Mouse (Mus musculus): Measurements from ENCODE around the gene Gm20388. TPM values are rescaled to one million over a fixed set of nuclear protein-coding genes. Genes with fewer than 3 reads are reported as not detected.

Gm20388 gene
- total RNA-seq, 2 experiments from 2014 or later = 2.4 to 2.6 TPM

- intact Hi-C loops (cut with DNase I) = loop anchor here (1.0 kb wide), 2 partner anchors 127 to 134 kb away; no protein-coding TSS in a partner anchor
- DNase-seq (ENCODE audit: extremely low spot score in 1 of 2, low spot score in 2 of 2) = peak; percentile 73 to 84
- peak; percentile 92 for TF ChIP-seq CTCF (IDR thresholded peaks at IDR 0.05)
- H3K27ac ChIP-seq = no peak overlapping the region
- no peak overlapping the region for H3K4me3 ChIP-seq
Measured at GRCm38 (mm10) chr8:119944096-119944811, 33.6 kb downstream of the Gm20388 start.

- no peak for TF ChIP-seq CTCF (IDR thresholded peaks at IDR 0.05)
Measured at GRCm38 (mm10) chr8:119946326-119946865, 35.8 kb downstream of the Gm20388 start.

GRCm38 (mm10) chr8:119947653-119948052 is 37.0 kb downstream of the Gm20388 start:
- DNase-seq (ENCODE audit: extremely low spot score in 1 of 2, low spot score in 2 of 2) = no peak
- no peak overlapping the region for H3K4me3 ChIP-seq
- TF ChIP-seq CTCF (IDR thresholded peaks at IDR 0.05) = no peak
- H3K27ac ChIP-seq = no peak overlapping the region
- intact Hi-C loops (cut with DNase I) = no loop called here

More at GRCm38 (mm10) chr8:119946326-119946865, 35.8 kb downstream of the Gm20388 start:
- intact Hi-C loops (cut with DNase I) = no loop called here
- H3K27ac ChIP-seq = no peak overlapping the region
- no peak overlapping the region for H3K4me3 ChIP-seq
- no peak for DNase-seq (ENCODE audit: extremely low spot score in 1 of 2, low spot score in 2 of 2)

DNA sequence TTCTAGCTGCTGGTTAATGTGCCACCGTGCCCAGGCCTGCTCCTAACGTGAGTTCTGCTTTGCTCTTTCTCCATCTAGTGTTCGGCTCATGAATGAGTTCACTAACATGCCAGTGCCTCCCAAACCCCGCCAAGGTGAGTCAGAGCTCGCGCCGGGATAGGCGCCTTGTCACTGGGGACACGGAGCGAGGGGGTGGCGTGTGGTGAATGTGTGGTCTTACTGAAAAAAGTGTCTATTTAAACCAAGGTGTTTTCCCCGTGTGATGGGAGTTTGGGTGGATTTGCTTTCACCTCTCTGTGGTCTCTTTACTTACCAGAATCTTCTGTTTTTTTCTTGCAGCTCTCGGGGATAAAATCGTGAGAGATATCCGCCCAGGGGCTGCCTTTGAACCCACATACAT is 37.7 kb downstream of the Gm20388 start:
- peak; percentile 3 for TF ChIP-seq CTCF (IDR thresholded peaks at IDR 0.05)

DNA sequence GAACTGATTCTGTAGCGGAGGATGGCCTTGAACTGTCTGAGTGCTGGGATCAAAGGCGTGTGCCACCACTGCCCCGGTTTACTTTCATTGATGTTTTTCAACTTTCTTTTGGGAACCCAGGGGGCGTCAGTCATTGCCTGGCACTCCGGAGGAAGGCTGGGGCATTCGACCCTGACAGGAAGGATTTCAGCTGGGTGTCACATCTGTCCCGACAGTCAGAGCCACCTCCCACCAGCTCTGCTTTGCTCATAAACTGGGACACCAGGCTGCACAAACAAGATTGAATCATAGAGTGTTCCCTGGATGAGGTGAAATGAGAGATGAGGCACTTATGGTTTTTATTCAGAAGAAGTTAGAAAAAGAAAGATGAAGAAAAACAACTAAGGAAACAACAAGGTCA is 41.6 kb downstream of the Gm20388 start:
- DNase-seq (ENCODE audit: extremely low spot score in 1 of 2, low spot score in 2 of 2) = no peak
- Histone ChIP-seq H3K27ac (peak overlapping the region; percentile 44; the same call in 1 of the 2 replicates), H3K4me3 (no peak overlapping the region)
- intact Hi-C loops (cut with DNase I) = loop anchor here (5.0 kb wide), 1 partner anchor 190 kb away; no protein-coding TSS in a partner anchor
- TF ChIP-seq CTCF (IDR thresholded peaks at IDR 0.05) = no peak

More for the DNA sequence above, 37.7 kb downstream of the Gm20388 start:
- Histone ChIP-seq H3K4me3 (no peak overlapping the region), H3K27ac (no peak overlapping the region)
- peak; percentile 45 to 47 for DNase-seq (ENCODE audit: extremely low spot score in 1 of 2, low spot score in 2 of 2)
- intact Hi-C loops (cut with DNase I) = no loop called here

GRCm38 (mm10) chr8:119952747-119953146 is 42.1 kb downstream of the Gm20388 start:
- intact Hi-C loops (cut with DNase I) = loop anchor here (5.0 kb wide), 1 partner anchor 190 kb away; no protein-coding TSS in a partner anchor
- DNase-seq (ENCODE audit: extremely low spot score in 1 of 2, low spot score in 2 of 2) = peak; percentile 36 to 41
- TF ChIP-seq CTCF (IDR thresholded peaks at IDR 0.05) = no peak
- no peak overlapping the region for H3K4me3 ChIP-seq
- no peak overlapping the region for H3K27ac ChIP-seq

GRCm38 (mm10) chr8:119955333-119955732 is 44.7 kb downstream of the Gm20388 start:
- TF ChIP-seq CTCF (IDR thresholded peaks at IDR 0.05) = no peak
- intact Hi-C loops (cut with DNase I) = no loop called here
- no peak overlapping the region for H3K4me3 ChIP-seq
- no peak overlapping the region for H3K27ac ChIP-seq
- DNase-seq (ENCODE audit: extremely low spot score in 1 of 2, low spot score in 2 of 2) = no peak

DNA sequence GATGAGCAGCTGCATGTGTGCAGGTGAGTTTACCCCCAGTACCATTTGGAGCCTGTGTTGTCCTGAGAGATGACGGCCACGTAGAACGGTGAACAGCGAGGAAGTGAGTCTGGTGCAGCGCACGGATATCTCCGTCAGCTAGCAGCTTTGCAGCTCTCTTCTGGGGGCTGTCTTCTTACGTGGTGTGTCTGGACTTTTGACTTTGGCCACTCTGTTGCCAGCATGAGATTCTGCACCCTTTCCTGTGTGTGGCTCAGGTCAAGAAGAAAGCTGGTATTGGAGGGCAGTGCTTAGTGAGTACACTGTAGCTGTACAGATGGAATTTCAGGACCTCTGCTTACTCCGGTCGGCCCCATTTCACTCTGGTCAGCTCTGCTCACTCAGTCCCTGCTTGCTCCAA is 47.4 kb downstream of the Gm20388 start:
- Histone ChIP-seq H3K4me3 (no peak overlapping the region), H3K27ac (no peak overlapping the region)
- intact Hi-C loops (cut with DNase I) = no loop called here
- no peak for TF ChIP-seq CTCF (IDR thresholded peaks at IDR 0.05)
- no peak for DNase-seq (ENCODE audit: extremely low spot score in 1 of 2, low spot score in 2 of 2)

- intact Hi-C loops (cut with DNase I) = no loop called here
- H3K27ac ChIP-seq = peak overlapping the region; percentile 64
- TF ChIP-seq CTCF (IDR thresholded peaks at IDR 0.05) = no peak; the same call in 1 of the 2 replicates
Measured at GRCm38 (mm10) chr8:119960531-119961104, 50.0 kb downstream of the Gm20388 start.

GRCm38 (mm10) chr8:119964859-119965258 is 54.2 kb downstream of the Gm20388 start:
- Histone ChIP-seq H3K4me3 (no peak overlapping the region), H3K27ac (no peak overlapping the region)
- TF ChIP-seq CTCF (IDR thresholded peaks at IDR 0.05) = no peak
- intact Hi-C loops (cut with DNase I) = no loop called here
- DNase-seq (ENCODE audit: extremely low spot score in 1 of 2, low spot score in 2 of 2) = no peak

More at GRCm38 (mm10) chr8:119960531-119961104, 50.0 kb downstream of the Gm20388 start:
- DNase-seq (ENCODE audit: extremely low spot score in 1 of 2, low spot score in 2 of 2) = peak; percentile 46 to 60
- H3K4me3 ChIP-seq = no peak overlapping the region

- Histone ChIP-seq H3K27ac (no peak overlapping the region), H3K4me3 (no peak overlapping the region)
- no peak for DNase-seq (ENCODE audit: extremely low spot score in 1 of 2, low spot score in 2 of 2)
- intact Hi-C loops (cut with DNase I) = no loop called here
- TF ChIP-seq CTCF (IDR thresholded peaks at IDR 0.05) = peak; percentile 21; the same call in 1 of the 2 replicates
Measured at GRCm38 (mm10) chr8:119967435-119967834, 56.8 kb downstream of the Gm20388 start.

DNA sequence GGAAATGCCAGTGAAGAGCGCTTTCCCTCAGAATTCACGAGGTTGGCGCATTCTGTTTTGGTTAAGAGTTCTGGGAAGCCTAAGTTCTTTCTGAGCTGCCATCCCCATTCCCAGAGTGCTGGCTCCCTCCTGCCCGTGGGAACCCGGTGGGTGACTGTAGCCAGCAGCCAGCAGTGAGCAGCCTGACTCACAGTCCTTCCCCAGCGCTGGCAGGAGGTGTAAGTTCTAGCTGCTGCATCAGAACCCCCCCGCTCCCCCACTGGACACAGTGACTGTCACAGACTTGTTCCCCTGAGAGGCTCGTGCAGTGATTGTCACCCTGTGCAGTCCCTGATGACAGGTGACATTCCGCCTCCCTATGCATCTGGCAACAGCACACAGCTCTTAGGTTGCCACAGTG is 59.5 kb downstream of the Gm20388 start:
- DNase-seq (ENCODE audit: extremely low spot score in 1 of 2, low spot score in 2 of 2) = peak; percentile 38 to 55
- intact Hi-C loops (cut with DNase I) = no loop called here
- no peak overlapping the region for H3K4me3 ChIP-seq
- no peak overlapping the region for H3K27ac ChIP-seq
- TF ChIP-seq CTCF (IDR thresholded peaks at IDR 0.05) = no peak
